Mouse (Mus musculus) frontal cortex, adult 2 months (tissue): ENCODE results near the gene Ube2v1. TPM values are rescaled to one million over a fixed set of nuclear protein-coding genes. Genes with fewer than 3 reads are reported as not detected.

Experiments
- DNase-seq, 2 experiments: peaks; one replicate each; pipeline ENCODE4 v3.0.0; 2022; ENCODE audit warnings: low spot score in 1 of 2; ENCODE audit errors: extremely low spot score in 1 of 2
- polyA plus RNA-seq: library from polyadenylated mRNA; depleted of rRNA; stranded (reverse); fragments of >200 nt; gene quantifications from 2 replicates; pipeline ENCODE4 v1.2.3, GENCODE M21; 2012; rRNA removed

Ube2v1 gene
- polyA plus RNA-seq, 1 experiment: 250 TPM

DNA sequence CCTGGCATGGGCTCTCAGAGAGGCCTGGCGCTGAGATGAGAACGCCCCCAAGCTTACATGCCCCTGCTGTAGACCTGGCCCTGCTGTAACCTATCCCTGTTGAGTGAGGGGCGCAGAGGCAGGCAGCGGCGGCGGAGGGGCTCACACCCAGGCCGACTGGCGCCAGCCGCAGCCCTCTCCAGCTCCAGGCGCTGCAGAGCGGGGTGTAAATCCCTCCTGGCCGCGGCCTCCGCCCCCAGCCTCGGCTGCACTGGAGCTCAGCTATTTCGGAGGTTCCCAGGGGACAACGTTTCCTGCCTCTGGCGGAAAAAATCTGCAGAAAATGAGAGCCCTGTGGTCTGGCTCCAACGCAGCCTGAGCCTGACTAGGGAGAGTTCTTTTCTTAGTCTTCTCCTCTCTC is 66.2 kb downstream of the Ube2v1 start:
- DNase-seq: no peak

DNA sequence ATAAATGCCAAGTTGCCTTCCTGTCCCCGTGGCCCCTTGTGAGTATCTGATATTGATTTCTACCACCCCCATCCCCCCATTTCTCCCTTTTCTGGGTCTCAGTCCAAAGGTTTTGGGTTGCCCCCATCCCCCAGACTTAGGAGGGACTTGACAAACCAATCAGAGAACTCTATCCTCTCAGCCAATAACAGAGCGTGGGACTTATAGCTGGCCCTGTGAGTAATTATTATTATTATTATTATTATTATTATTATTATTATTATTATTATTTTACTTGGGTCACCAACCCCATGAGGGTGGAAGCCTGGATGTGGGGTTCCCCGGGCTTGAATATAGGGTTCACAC is 66.6 kb downstream of the Ube2v1 start:
- no peak for DNase-seq

DNA sequence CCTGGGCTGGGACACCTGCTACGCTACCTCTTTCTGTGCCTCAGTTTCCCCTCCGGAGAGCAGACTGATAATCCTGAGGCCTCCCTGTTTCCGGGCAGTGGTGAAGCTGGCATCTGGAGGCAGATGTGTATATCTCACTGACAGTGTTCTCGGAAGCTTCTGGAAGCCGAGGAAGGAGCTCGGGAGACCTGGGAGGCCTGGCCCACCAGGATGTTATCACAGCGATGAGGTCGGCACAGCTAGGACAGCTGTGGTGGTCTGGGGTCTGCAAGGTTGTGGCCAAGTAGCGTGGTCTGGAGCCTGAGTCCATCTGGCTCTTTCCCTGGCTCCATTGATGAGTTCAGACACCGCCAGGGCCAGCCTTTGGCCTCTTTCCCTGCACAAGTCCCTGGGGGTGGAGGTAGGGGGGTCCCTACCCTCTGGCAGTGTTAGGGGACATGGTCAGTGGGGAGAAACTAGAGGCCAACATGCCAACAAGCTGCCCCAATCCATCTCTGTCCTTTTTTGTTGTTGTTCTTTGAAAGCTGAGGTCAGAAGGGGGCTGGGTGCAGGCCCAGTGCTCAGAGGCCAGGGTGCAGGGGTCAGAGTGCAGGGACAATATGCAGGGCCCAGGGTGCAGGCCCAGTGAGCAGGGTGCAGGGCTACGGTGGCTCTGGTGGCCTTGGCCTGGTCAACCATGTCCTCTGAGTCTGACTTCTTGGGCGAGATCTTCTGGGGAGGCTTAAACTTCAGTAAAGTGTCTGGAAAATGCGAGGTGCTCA is 67.2 kb downstream of the Ube2v1 start:
- no peak for DNase-seq

DNA sequence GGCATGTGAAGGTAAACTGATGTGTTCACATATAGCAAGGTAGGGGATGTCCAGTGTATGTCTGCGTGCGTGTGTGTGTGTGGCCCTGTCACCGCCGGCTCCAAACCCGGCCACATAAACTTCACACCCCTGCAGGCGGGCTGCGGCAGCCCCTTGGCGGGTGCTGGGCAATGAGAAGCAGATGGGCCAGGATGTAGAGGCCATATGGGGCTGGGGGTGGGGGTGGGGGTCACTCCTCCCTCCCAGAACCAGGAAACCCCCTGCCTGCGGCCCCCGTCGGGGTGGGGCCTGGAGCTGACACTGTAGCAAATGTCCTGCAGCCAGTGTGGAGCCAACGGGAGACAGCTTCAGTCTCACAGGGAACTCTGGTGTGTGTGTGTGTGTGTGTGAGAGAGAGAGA is 68.2 kb downstream of the Ube2v1 start:
- no peak for DNase-seq

DNA sequence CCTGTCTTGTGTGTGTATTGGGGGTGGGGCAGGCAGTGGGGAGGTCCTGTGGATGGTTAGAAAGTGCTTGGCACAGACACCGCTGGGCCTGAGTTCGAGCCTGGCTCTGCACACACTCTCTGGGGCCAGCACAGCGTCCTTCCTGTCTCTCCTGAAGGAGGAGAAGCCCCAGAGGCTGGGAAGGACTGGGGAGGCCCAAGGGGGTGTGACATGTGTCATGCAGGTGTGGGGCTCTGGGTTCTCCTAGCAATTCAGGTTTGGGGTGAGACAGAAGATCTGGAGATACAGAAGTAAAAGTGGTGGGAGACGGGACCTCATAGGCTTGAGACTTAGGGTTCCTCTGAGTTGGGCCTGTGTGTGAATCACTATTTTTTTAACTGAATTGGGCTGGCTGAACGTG is 68.9 kb downstream of the Ube2v1 start:
- DNase-seq: no peak

DNA sequence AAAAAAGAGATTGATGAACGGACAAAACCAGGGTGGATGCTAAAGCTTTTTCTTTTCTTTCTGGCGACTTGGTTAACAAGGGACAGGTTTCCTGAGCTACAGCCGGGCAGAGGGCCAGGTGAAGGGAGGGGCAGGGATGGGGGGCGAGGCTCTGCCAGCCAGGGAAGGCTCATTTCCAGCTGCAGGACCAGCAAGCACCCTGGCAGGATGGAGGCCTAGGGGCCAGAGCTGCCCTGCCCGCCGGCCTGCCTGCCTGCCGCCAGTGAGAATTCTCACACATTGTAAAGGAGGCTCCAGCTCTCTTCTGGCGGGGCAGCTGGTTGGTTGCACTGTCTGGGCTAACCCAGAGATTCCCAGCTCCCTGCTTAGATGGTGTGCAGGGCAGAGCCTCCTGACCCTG is 69.8 kb downstream of the Ube2v1 start:
- DNase-seq: no peak

DNA sequence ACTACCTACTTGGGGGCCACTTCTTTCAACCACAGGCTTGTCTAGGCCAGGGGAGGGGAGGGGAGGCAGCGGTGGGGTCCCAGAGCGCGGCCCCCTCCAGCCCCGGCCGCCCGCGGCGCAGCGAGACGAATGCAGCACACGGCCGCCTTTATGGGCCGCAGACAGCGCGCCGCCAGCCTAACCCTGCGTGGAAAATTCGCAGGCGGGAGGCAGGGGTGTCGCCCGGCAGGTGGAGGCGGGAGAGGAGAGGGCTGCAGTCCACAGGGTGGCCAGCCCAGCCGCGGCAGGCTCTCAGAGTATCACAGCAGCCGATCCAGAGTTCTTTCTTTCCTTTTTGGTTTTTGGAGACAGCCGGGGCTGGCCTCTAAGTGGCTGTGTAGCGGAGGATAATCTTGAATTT is 72.5 kb downstream of the Ube2v1 start:
- no peak for DNase-seq

Other genes starting within 250 kb of the Ube2v1 start
- 47.3 and 49.6 TPM in 2 replicates for gene Slc9a8, start 210.4 kb downstream of the Ube2v1 start, polyA plus RNA-seq
- gene Rnf114, start 139.4 kb downstream of the Ube2v1 start, polyA plus RNA-seq: 104 and 107 TPM in 2 replicates
- gene Spata2, start 139.2 kb downstream of the Ube2v1 start, polyA plus RNA-seq: 53.1 and 58.6 TPM in 2 replicates
- gene Snai1, start 93.9 kb downstream of the Ube2v1 start, polyA plus RNA-seq: 2.3 and 3.0 TPM in 2 replicates
- gene Gm20431, start 29.4 kb upstream of the Ube2v1 start, polyA plus RNA-seq: 0.88 TPM in 1 of 2 replicates, not detected in the other
- gene Cebpb, start 56.8 kb upstream of the Ube2v1 start, polyA plus RNA-seq: 14.5 and 14.9 TPM in 2 replicates
- gene Tmem189, start 57.7 kb upstream of the Ube2v1 start, polyA plus RNA-seq: 71.5 and 75.7 TPM in 2 replicates